Mouse (Mus musculus) heart, embryonic 15.5 days (tissue): Measurements from ENCODE around the gene C2cd4c. TPM values are rescaled to one million over a fixed set of nuclear protein-coding genes. Genes with fewer than 3 reads are reported as not detected.

ENCODE experiments used
- ATAC-seq: fragments of 200-750 bp; cut with Nextera tagmentation; replicated peaks from 2 replicates; pipeline ENCODE4 v1.8.0; 2017; ENCODE audit warnings: low read depth, moderate TSS enrichment; ENCODE audit not compliant: insufficient number of reproducible peaks, insufficient read depth, low FRiP score
- H3K27ac ChIP-seq: fragments of 300-500 bp; sonication (generic); 2 replicates; pipeline ENCODE4 v1.5.1; 2015; ENCODE audit warnings: mild to moderate bottlenecking, inconsistent platforms
- H3K27me3 ChIP-seq: fragments of 300-500 bp; sonication (generic); 2 replicates; pipeline ENCODE4 v1.6.1; 2015; ENCODE audit warnings: inconsistent platforms
- H3K36me3 ChIP-seq: fragments of 300-500 bp; sonication (generic); 2 replicates; pipeline ENCODE4 v1.6.1; 2015; ENCODE audit warnings: mild to moderate bottlenecking, inconsistent platforms
- H3K4me1 ChIP-seq: fragments of 300-500 bp; sonication (generic); replicated peaks from 2 replicates; pipeline ENCODE4 v1.6.1; 2015; ENCODE audit warnings: inconsistent platforms
- H3K4me2 ChIP-seq: fragments of 300-500 bp; sonication (generic); 2 replicates; pipeline ENCODE4 v1.6.1; 2015; ENCODE audit warnings: inconsistent platforms, mild to moderate bottlenecking, moderate library complexity
- H3K4me3 ChIP-seq: fragments of 300-500 bp; sonication (generic); 2 replicates; pipeline ENCODE4 v1.5.1; 2015; ENCODE audit warnings: mild to moderate bottlenecking, inconsistent platforms
- H3K9ac ChIP-seq: fragments of 300-500 bp; sonication (generic); 2 replicates; pipeline ENCODE4 v1.6.1; 2015; ENCODE audit warnings: mild to moderate bottlenecking, inconsistent platforms
- H3K9me3 ChIP-seq: fragments of 300-500 bp; sonication (generic); replicated peaks from 2 replicates; pipeline ENCODE4 v1.6.1; 2016; ENCODE audit warnings: inconsistent platforms
- WGBS: fragments of 180-500 bp; shearing (Covaris S2); methylation state at CpG from one replicate; pipeline ENCODE4 v1.1.7; 2015; ENCODE audit warnings: mixed read lengths; 5-methylcytosine and 5-hydroxymethylcytosine counted together
- polyA plus RNA-seq: library from polyadenylated mRNA; unstranded; fragments of >200 nt; fragmentation: Nextera tagmentation; extraction: Ambion mirVana; gene quantifications from 2 replicates; pipeline ENCODE4 v1.2.1, GENCODE M21; 2015

Gene C2cd4c
- polyA plus RNA-seq, 1 experiment from 2014 or later, result not detected

DNA sequence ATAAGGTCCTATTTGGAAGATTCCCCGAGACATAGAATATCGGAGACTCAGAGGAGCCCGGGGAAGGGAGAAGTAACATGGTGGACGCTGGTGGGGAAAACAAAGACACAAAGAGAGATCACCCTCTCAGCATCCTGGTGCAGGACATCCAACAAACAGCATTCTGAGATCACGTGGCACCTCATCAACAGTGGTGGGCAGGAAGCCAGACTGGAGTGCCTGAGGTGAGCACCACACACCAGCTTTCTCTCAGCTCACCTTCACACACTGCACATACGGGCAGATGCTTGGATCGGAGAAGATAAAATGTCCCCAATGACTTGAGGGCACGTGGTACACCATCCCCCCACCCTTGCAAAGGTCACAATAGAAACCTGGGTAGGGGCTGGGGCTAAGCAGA, 22.5 kb upstream of the C2cd4c start:
- Histone ChIP-seq H3K4me2 (no peak overlapping the region; the same call in 1 of the 2 replicates), H3K9me3 (no peaks in the 10 kb centered on the region), H3K27ac (no peak overlapping the region), H3K4me3 (peak overlapping the region; percentile 67; the same call in 1 of the 2 replicates), H3K9ac (no peak overlapping the region), H3K27me3 (peaks cover 56% of the 10 kb centered on the region), H3K36me3 (no peaks in the 10 kb centered on the region), H3K4me1 (peaks cover 22% of the 10 kb centered on the region)
- ATAC-seq, result no peak
- WGBS, result 80% methylated on average over 8 of the region's 8 CpGs

DNA sequence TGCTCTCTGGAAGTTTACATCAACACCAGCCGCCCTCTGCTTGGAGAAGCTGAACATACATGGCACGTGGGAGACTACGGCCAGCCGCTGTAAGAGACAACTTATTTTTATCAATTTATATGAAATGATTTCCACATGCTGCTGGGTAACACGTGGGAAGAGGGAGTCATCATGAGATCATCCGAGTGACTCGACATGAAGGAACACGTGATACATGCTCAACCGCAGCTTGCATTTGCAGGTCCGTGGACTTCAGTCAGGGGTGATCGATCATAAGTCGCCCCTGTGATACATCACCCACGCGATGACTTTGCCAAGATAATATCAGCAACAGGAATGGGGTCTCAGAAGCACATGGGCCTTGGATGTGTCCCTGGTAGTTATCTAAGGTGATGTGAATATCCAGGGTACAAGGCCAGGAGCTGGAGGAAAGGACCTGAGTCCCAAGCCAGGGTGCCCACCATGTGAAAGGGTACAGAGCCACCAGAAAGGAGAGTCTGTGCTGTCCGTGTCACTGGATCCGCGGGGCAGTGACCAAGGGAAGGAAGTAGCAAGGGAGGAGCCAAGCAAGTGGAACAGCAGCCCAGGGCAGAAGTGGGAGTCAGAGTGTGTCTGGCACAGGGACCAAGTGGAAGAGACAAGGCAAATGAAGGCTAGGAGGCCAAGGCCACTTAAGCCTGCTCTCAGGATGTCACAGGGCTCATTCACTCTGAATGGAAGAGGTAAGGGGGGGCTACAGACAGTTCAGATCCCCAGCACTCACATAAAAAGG, 19.4 kb upstream of the C2cd4c start:
- Histone ChIP-seq H3K36me3 (no peaks in the 10 kb centered on the region), H3K4me3 (no peak overlapping the region), H3K9ac (no peak overlapping the region), H3K4me1 (peaks cover 12% of the 10 kb centered on the region), H3K4me2 (no peak overlapping the region), H3K9me3 (no peaks in the 10 kb centered on the region), H3K27me3 (peaks cover 33% of the 10 kb centered on the region), H3K27ac (no peak overlapping the region)
- no peak for ATAC-seq
- WGBS, result 73% methylated on average over 17 of the region's 17 CpGs

DNA sequence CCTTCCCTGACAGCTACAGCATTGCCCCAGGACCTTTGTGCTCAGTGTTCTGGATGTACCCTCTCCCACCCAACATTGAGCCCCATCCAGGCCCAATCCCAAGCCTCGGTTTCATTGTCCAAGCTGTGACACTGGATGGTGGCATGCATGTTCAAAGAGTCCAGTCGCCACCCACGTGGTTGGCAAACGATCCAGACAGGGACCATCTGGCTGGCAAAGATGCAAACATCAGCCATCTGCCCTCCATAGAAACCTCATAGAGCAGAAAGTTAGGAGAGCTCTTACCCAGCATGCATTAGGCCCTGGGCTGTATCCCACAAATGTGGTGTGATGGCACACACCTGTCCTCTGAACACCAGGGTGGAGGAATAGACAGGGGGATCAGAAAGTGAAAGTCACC, 17.6 kb upstream of the C2cd4c start:
- Histone ChIP-seq H3K4me1 (no peaks in the 10 kb centered on the region), H3K27me3 (peaks cover 15% of the 10 kb centered on the region), H3K4me2 (no peak overlapping the region), H3K9ac (no peak overlapping the region), H3K4me3 (no peak overlapping the region), H3K36me3 (no peaks in the 10 kb centered on the region), H3K27ac (no peak overlapping the region), H3K9me3 (no peaks in the 10 kb centered on the region)
- ATAC-seq, result no peak
- WGBS, result 76% methylated on average over 4 of the region's 4 CpGs

DNA sequence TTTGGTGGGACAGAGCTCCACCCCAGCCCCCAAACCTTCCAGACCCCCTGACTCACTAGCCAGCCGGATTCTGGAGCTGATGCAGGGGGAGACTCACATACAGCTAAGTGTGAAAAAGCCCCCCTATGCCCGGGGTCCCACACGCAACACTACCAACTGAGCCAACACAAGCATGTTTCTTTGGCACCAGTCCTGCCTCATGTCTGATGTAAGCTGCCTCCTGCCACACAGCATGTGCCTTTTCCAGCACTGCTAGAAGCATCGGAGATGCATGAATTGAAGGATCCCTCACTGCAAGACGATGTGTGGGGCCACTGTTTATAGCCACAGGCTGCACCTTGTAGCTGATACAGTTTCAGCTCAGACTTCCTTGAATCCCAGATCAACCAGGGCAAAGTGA, 14.6 kb upstream of the C2cd4c start:
- no peak overlapping the region for H3K9ac ChIP-seq
- 79% methylated on average over 5 of the region's 5 CpGs for WGBS

DNA sequence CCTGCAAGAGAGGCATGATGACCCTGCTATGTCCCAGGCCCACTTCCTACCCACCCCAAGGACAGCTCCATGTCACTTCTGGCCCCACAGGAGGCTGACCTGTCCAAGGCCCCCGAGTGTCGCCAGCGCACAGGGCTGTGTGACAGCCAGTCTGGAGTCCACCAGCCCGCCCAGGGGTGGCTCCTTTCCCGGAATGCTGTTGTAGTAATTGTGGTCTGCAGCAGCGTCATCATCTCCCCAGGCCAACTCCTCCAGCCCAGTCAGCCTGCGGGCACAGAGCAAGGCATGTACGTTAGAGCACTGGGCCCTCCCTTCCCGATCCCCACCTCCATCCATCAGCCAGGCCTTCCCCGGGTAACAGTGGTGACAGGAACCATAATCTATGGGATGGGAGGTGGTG, 12.3 kb upstream of the C2cd4c start:
- H3K27me3 ChIP-seq, result peaks cover 7% of the 10 kb centered on the region; the same call in 1 of the 2 replicates
- ATAC-seq, result no peak

More for the DNA sequence above, 14.6 kb upstream of the C2cd4c start:
- Histone ChIP-seq H3K27ac (no peak overlapping the region), H3K4me1 (no peaks in the 10 kb centered on the region), H3K27me3 (peaks cover under 1% of the 10 kb centered on the region; the same call in 1 of the 2 replicates), H3K4me2 (no peak overlapping the region), H3K36me3 (no peaks in the 10 kb centered on the region), H3K9me3 (no peaks in the 10 kb centered on the region), H3K4me3 (no peak overlapping the region)
- ATAC-seq, result no peak

DNA sequence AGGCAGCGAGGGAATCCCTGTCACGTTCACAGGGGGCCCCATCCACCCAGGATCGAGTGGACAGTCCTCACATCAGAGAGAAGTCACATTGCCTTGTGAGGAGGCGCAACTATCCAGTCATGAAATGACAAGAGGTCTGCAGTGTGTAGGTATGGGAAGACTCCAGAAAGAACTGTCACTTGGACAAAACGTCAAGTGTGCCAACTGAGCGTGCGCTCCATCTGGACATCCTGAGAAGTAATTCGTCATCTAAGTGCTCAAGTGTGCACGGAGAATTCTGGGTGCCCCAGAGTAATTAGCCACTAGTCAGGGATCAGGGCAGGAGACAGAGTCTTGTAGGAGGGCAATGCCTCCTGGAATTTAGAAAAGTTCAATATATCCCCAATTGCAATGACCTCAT, 11.6 kb upstream of the C2cd4c start:
- Histone ChIP-seq H3K4me3 (no peak overlapping the region), H3K9me3 (no peaks in the 10 kb centered on the region), H3K27ac (no peak overlapping the region), H3K4me2 (no peak overlapping the region), H3K27me3 (peaks cover 10% of the 10 kb centered on the region; the same call in 1 of the 2 replicates), H3K9ac (no peak overlapping the region), H3K36me3 (no peaks in the 10 kb centered on the region), H3K4me1 (no peaks in the 10 kb centered on the region)
- 76% methylated on average over 9 of the region's 9 CpGs for WGBS
- ATAC-seq, result no peak

More for the DNA sequence above, 12.3 kb upstream of the C2cd4c start:
- Histone ChIP-seq H3K9ac (no peak overlapping the region), H3K4me3 (no peak overlapping the region), H3K36me3 (no peaks in the 10 kb centered on the region), H3K4me1 (no peaks in the 10 kb centered on the region), H3K9me3 (no peaks in the 10 kb centered on the region), H3K4me2 (no peak overlapping the region), H3K27ac (no peak overlapping the region)
- 73% methylated on average over 10 of the region's 10 CpGs for WGBS

DNA sequence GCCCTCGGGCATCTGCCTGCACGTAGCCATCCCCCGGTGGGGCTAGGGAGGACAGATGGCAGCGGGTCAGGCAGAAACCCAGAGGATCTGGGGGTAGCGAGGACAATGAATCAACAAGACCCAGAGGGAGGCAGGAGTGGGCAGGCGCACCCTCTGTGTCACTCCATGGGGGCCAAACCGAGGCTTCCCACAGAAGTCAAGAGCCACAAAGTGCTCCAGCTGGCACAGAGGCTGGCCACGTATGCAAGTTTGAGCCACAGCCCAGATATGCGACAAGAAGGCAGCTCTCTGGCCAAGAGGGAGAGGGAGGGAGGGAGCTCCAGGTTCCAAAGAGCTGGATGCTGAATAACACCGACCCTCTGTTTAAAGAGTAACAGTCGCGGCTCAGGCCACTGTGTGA, 10.1 kb upstream of the C2cd4c start:
- Histone ChIP-seq H3K27ac (no peak overlapping the region), H3K9ac (no peak overlapping the region), H3K4me2 (no peak overlapping the region), H3K9me3 (no peaks in the 10 kb centered on the region), H3K27me3 (peaks cover 10% of the 10 kb centered on the region; the same call in 1 of the 2 replicates), H3K36me3 (no peaks in the 10 kb centered on the region), H3K4me1 (no peaks in the 10 kb centered on the region), H3K4me3 (no peak overlapping the region)
- ATAC-seq, result no peak
- 66% methylated on average over 12 of the region's 12 CpGs for WGBS

DNA sequence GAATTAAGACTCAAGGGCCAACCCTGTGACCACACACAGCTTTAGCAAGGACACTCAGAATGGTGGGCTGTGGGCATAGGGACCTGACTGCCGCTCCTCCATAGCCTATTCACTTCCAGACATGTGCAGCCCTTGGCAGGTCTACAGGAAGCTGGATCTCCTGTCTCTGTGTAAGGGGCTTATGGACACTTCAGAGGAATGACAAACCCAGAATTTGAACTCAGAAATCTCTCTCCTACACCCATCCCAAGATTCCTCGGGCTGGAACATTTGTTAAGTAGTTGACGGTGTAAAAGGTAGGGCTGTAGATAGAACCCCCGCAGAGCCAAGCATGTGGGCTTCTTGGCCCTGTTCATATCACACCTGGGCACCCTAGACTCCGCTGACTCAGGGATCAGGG, 2.6 kb upstream of the C2cd4c start:
- ATAC-seq, result no peak
- peaks cover 36% of the 10 kb centered on the region for H3K27me3 ChIP-seq
- WGBS, result 87% methylated on average over 5 of the region's 5 CpGs
- no peak overlapping the region for H3K4me2 ChIP-seq
- H3K9ac ChIP-seq, result no peak overlapping the region
- no peak overlapping the region for H3K27ac ChIP-seq
- no peak overlapping the region for H3K4me3 ChIP-seq
- H3K9me3 ChIP-seq, result no peaks in the 10 kb centered on the region
- peaks cover 23% of the 10 kb centered on the region for H3K4me1 ChIP-seq
- no peaks in the 10 kb centered on the region for H3K36me3 ChIP-seq

DNA sequence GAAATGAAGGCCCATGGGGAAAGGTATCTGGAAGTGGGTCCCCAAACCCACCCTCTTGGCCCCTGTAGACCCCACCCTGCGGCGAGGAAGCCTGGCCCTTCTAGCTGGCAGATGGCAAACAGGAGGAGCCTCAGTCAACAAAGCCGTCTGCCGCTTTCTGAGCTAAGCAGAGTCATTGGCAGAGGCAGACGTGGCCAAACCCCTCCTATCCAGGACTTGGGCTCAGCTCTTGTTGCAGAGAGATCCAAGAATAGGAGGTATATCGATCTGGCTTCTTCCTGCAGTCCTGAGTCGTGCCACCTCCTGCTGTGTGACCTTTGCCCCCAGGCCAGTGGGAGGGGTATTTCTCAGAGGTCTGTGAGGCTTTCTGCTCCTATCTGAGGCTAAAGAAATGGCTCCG, 2.0 kb upstream of the C2cd4c start:
- Histone ChIP-seq H3K4me3 (no peak overlapping the region), H3K4me2 (no peak overlapping the region), H3K4me1 (peaks cover 23% of the 10 kb centered on the region), H3K36me3 (no peaks in the 10 kb centered on the region), H3K9ac (no peak overlapping the region), H3K27ac (no peak overlapping the region), H3K9me3 (no peaks in the 10 kb centered on the region), H3K27me3 (peaks cover 37% of the 10 kb centered on the region)
- 15% methylated on average over 8 of the region's 8 CpGs for WGBS
- ATAC-seq, result no peak

DNA sequence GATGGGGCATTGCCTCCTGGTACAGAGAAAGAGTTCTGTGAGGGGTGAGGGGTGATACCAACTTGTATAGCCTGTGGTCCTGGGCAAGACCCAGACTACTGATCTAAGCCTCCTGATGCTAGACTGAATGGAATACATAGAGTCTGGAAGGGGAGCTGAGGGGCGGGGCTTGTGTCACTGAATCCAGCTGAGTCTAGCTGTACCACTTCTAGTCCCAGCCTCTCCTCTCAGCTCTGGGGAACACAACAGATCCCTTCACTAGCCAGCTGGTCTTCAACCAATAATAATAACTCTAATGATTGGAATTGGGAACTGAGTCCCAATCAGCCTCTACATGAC, 449 bp upstream of the C2cd4c start:
- Histone ChIP-seq H3K27me3 (peaks cover 39% of the 10 kb centered on the region), H3K27ac (no peak overlapping the region), H3K36me3 (no peaks in the 10 kb centered on the region), H3K9me3 (no peaks in the 10 kb centered on the region), H3K4me1 (peaks cover 23% of the 10 kb centered on the region), H3K4me3 (peak overlapping the region; percentile 57), H3K4me2 (peak overlapping the region; percentile 96), H3K9ac (no peak overlapping the region)
- 86% methylated on average over 1 of the region's 1 CpGs for WGBS
- peak; percentile 23; the same call in 1 of the 2 replicates for ATAC-seq

DNA sequence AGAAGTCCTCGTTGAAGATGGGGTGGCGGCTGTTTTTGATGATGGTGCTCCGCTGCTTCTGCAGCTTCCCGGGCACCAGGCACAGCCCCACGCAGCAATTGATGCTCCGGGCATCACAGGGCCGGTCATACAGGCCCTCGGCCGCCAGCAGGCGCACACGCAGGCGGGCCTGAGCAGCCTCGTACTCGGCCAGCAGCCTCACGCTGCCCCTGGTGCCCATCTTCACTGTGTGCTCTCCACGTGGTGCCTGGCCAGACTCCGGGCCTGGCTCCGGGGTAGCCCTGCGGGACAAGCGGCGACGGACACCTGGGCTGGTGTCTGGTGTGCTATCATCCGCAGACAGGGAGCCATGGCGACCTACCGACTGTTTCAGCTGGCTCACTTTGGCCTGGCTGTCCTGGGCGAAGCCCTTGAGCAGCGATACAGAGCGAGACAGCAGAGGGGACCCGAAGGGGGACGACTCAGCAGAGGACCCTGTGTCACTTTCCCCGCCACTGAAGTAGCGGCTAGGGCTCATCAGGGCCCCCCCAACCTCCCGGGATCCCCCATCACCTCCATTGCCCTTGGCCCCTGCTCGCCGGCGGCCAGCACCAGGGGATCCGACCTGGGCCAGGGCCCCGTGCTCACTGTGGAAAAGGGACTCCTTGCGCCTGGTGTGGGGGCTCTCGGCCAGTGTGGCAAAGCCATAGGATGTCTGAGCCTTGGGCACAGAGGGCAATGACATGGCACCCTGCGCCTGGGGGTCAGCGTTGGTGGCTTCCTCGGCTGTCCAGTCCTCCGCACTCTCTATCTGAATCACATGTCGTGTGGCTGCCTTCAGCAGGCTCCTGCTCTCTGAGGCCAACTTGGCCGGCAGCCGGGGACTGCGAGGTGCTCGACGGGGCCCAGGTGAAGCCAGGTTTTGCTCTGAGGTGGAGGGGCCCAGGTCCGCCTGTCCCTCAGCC, 1.4 kb downstream of the C2cd4c start:
- H3K27ac ChIP-seq, result no peak overlapping the region
- peak overlapping the region; percentile 46 for H3K4me2 ChIP-seq
- WGBS, result 8% methylated on average over 51 of the region's 51 CpGs
- peak overlapping the region; percentile 1; the same call in 1 of the 2 replicates for H3K9ac ChIP-seq
- H3K27me3 ChIP-seq, result peaks cover 48% of the 10 kb centered on the region
- peaks cover 23% of the 10 kb centered on the region for H3K4me1 ChIP-seq
- peak; percentile 43; the same call in 1 of the 2 replicates for ATAC-seq
- H3K4me3 ChIP-seq, result peak overlapping the region; percentile 24
- no peaks in the 10 kb centered on the region for H3K9me3 ChIP-seq
- H3K36me3 ChIP-seq, result no peaks in the 10 kb centered on the region
